ENCODE assay signal across 8 mouse cellular contexts in the genomic region with DNA sequence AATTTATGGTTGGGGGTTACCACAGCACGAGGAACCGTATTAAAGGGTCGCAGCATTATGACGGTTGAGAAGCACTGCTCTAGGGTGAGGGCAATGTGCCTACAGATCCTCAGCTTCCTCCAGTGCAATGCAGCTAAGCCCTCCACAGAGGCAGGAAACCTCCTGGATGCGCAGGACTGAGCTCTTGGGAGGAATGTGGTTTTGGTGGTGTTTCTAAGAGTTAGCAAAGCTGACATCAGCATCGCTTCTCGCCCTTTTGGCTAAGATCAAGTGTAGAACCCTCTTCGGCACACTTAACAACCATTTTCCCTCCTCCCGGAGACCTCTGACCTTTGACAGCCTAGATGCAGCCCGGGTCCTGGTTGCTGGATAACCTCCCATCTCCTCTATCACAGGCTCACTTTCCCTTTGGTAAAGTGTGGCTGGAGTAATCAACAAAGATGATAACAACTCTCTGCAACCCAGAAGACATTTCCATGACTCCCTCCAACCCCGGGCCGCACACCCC. TPM values are rescaled to one million over a fixed set of nuclear protein-coding genes. Genes with fewer than 3 reads are reported as not detected.
DNase-seq lines count a peak whose midpoint lies in the region; ATAC-seq and TF ChIP-seq lines count a peak whose summit lies in the region.

No protein-coding gene starts in this region.

- peaks cover 3% of the 10 kb centered on the region; the same call in 1 of the 2 replicates for H3K4me1 ChIP-seq in embryonic facial prominence, embryonic 11.5 days (ENCODE audit: control insufficient read depth, insufficient read depth, low read length)
- peaks cover 6% of the 10 kb centered on the region; the same call in 1 of the 2 replicates for H3K4me1 ChIP-seq in midbrain, postnatal 0 days (ENCODE audit: insufficient read depth, low read length)

- no peak for TF ChIP-seq CTCF in midbrain, postnatal 0 days (IDR thresholded peaks at IDR 0.05)

- H3K27me3 ChIP-seq in embryonic facial prominence, embryonic 11.5 days (ENCODE audit: control insufficient read depth, insufficient read depth, low read length) = peaks cover 25% of the 10 kb centered on the region
- peaks cover 23% of the 10 kb centered on the region for H3K27me3 ChIP-seq in midbrain, postnatal 0 days (ENCODE audit: insufficient read depth, low read length)

- ATAC-seq in embryonic facial prominence, embryonic 11.5 days (replicated peaks; ENCODE audit: insufficient number of reproducible peaks, low FRiP score, low TSS enrichment, low read depth) = no peak
- no peak for ATAC-seq in midbrain, postnatal 0 days (ENCODE audit: low FRiP score)

- no peaks in the 10 kb centered on the region for H3K9me3 ChIP-seq in embryonic facial prominence, embryonic 11.5 days (replicated peaks; ENCODE audit: control insufficient read depth, low read length)
- no peaks in the 10 kb centered on the region for H3K9me3 ChIP-seq in midbrain, postnatal 0 days (ENCODE audit: low read length)

- no peak overlapping the region; the same call in 1 of the 2 replicates for H3K9ac ChIP-seq in embryonic facial prominence, embryonic 11.5 days (replicated peaks; ENCODE audit: low read length)
- no peak overlapping the region for H3K9ac ChIP-seq in midbrain, postnatal 0 days (replicated peaks; ENCODE audit: low read length, poor library complexity, severe bottlenecking)

- H3K4me2 ChIP-seq in embryonic facial prominence, embryonic 11.5 days (ENCODE audit: low read depth, low read length) = peak overlapping the region; percentile 69
- H3K4me2 ChIP-seq in midbrain, postnatal 0 days (ENCODE audit: low read depth, low read length, poor library complexity, severe bottlenecking) = peak overlapping the region; percentile 59

- peak overlapping the region; percentile 38 for H3K4me3 ChIP-seq in embryonic facial prominence, embryonic 11.5 days (ENCODE audit: low read depth, low read length)
- H3K4me3 ChIP-seq in midbrain, postnatal 0 days (ENCODE audit: low read depth, low read length) = peak overlapping the region; percentile 31; the same call in 1 of the 2 replicates

- 32% methylated on average over 12 of the region's 12 CpGs for WGBS in embryonic facial prominence, embryonic 11.5 days
- WGBS in midbrain, postnatal 0 days = 42% methylated on average over 12 of the region's 12 CpGs

- H3K36me3 ChIP-seq in embryonic facial prominence, embryonic 11.5 days (replicated peaks; ENCODE audit: control insufficient read depth, insufficient read depth, low read depth, low read length) = no peaks in the 10 kb centered on the region
- no peaks in the 10 kb centered on the region for H3K36me3 ChIP-seq in midbrain, postnatal 0 days (ENCODE audit: insufficient read depth, low read length)

- DNase-seq in kidney, adult 11 months = peak; percentile 39
- DNase-seq in kidney, postnatal 4 days = no peak
- DNase-seq in embryonic facial prominence, embryonic 11.5 days (ENCODE audit: low spot score) = no peak
- DNase-seq in kidney, adult 9 months = peak; percentile 58
- no peak for DNase-seq in midbrain, postnatal 0 days (ENCODE audit: low spot score)
- DNase-seq in retina, embryonic 14.5 days (ENCODE audit: low spot score) = no peak
- DNase-seq in ovary, postnatal 10 days (ENCODE audit: low spot score) = no peak
- DNase-seq in thymus, adult 18-20 months = no peak

- no peak overlapping the region for H3K27ac ChIP-seq in embryonic facial prominence, embryonic 11.5 days (replicated peaks; ENCODE audit: low read depth, low read length)
- H3K27ac ChIP-seq in midbrain, postnatal 0 days (ENCODE audit: low read depth, low read length) = no peak overlapping the region

RNA-seq across cellular contexts. Expression of a gene that starts 1.2 kb away (rescaled TPM):
- 1.2 and 1.3 TPM in 2 replicates for polyA plus RNA-seq in embryonic facial prominence, embryonic 11.5 days (2014; fragmentation: Nextera tagmentation; extraction: Ambion mirVana)
- 0.33 and 1.2 TPM in 2 replicates for total RNA-seq in midbrain, postnatal 0 days (2014; rRNA removed)
- polyA plus RNA-seq in midbrain, postnatal 0 days (2015; fragmentation: Nextera tagmentation; extraction: Ambion mirVana) = 0.63 and 0.92 TPM in 2 replicates

RNA-seq across cellular contexts. Expression of a gene that starts 31.4 kb away (rescaled TPM):
- 32.1 and 34.4 TPM in 2 replicates for polyA plus RNA-seq in embryonic facial prominence, embryonic 11.5 days (2014; fragmentation: Nextera tagmentation; extraction: Ambion mirVana)
- total RNA-seq in midbrain, postnatal 0 days (2014; rRNA removed) = 25.8 and 32.7 TPM in 2 replicates
- polyA plus RNA-seq in midbrain, postnatal 0 days (2015; fragmentation: Nextera tagmentation; extraction: Ambion mirVana) = 39.8 and 44.5 TPM in 2 replicates

Comparison
In these comparisons a context has a peak if more than half of its experiments do, and no peak if none do; other contexts are left out.
1. DNase-seq: peak in kidney, adult 11 months (single experiment) and kidney, adult 9 months (single experiment); none in kidney, postnatal 4 days (0 of 2), embryonic facial prominence, embryonic 11.5 days (single experiment), midbrain, postnatal 0 days (single experiment), retina, embryonic 14.5 days (single experiment), ovary, postnatal 10 days (single experiment) and thymus, adult 18-20 months (0 of 2).